Mouse (Mus musculus): ENCODE measurements at regions not wholly inside any gene's neighbourhood (a gene's known extent, or its start where the extent isn't known, plus 50 kb on each side); places are given as distances from the start of the nearest gene placed in this dataset.
"Not testable (repeated sequence)": the region's sequence is repeated elsewhere in the genome, so short reads cannot be mapped to it uniquely, and the experiment has no call there.

- DNase-seq (ENCODE audit: low spot score in 2 of 2) = no peak
- Histone ChIP-seq H3K4me3 (no peak overlapping the region), H3K27ac (no peak overlapping the region)
- TF ChIP-seq CTCF (conservative IDR thresholded peaks at IDR 0.05) = no peak
These were observed 57.2 kb downstream of the Foxa2 start for GRCm38 (mm10) chr2:147989616-147990015.

- Histone ChIP-seq H3K4me3 (no peak overlapping the region), H3K27ac (no peak overlapping the region)
- TF ChIP-seq CTCF (conservative IDR thresholded peaks at IDR 0.05) = no peak
- DNase-seq (ENCODE audit: low spot score in 2 of 2) = no peak
These were observed 58.2 kb downstream of the Foxa2 start for GRCm38 (mm10) chr2:147988586-147988985.

GRCm38 (mm10) chr2:147985261-147985575, 61.6 kb downstream of the Foxa2 start:
- DNase-seq (ENCODE audit: low spot score in 2 of 2) = no peak
- Histone ChIP-seq H3K4me3 (no peak overlapping the region), H3K27ac (no peak overlapping the region)
- no peak for TF ChIP-seq CTCF (conservative IDR thresholded peaks at IDR 0.05)

GRCm38 (mm10) chr2:147984547-147985260, 62.1 kb downstream of the Foxa2 start:
- peak in 1 of 2 experiments; percentile 3 for DNase-seq (ENCODE audit: low spot score in 2 of 2)
- TF ChIP-seq CTCF (conservative IDR thresholded peaks at IDR 0.05) = no peak
- H3K4me3 ChIP-seq = no peak overlapping the region

GRCm38 (mm10) chr2:147980929-147981479, 65.8 kb downstream of the Foxa2 start:
- Histone ChIP-seq H3K27ac (no peak overlapping the region), H3K4me3 (no peak overlapping the region)
- no peak for TF ChIP-seq CTCF (conservative IDR thresholded peaks at IDR 0.05)
- DNase-seq (ENCODE audit: low spot score in 2 of 2) = no peak

More at GRCm38 (mm10) chr2:147984547-147985260, 62.1 kb downstream of the Foxa2 start:
- H3K27ac ChIP-seq = no peak overlapping the region

- DNase-seq (ENCODE audit: low spot score in 2 of 2) = no peak
- no peak for TF ChIP-seq CTCF (conservative IDR thresholded peaks at IDR 0.05)
These were observed 66.4 kb downstream of the Foxa2 start for GRCm38 (mm10) chr2:147980408-147980807.

GRCm38 (mm10) chr2:147979660-147980364, 67.0 kb downstream of the Foxa2 start:
- Histone ChIP-seq H3K4me3 (no peak overlapping the region), H3K27ac (no peak overlapping the region)
- TF ChIP-seq CTCF (conservative IDR thresholded peaks at IDR 0.05) = no peak
- DNase-seq (ENCODE audit: low spot score in 2 of 2) = no peak

More at GRCm38 (mm10) chr2:147980408-147980807, 66.4 kb downstream of the Foxa2 start:
- H3K4me3 ChIP-seq = no peak overlapping the region
- no peak overlapping the region for H3K27ac ChIP-seq

GRCm38 (mm10) chr2:147979001-147979400, 67.8 kb downstream of the Foxa2 start:
- H3K27ac ChIP-seq = no peak overlapping the region
- no peak overlapping the region for H3K4me3 ChIP-seq
- TF ChIP-seq CTCF (conservative IDR thresholded peaks at IDR 0.05) = no peak
- no peak for DNase-seq (ENCODE audit: low spot score in 2 of 2)

- no peak for DNase-seq (ENCODE audit: low spot score in 2 of 2)
- no peak for TF ChIP-seq CTCF (conservative IDR thresholded peaks at IDR 0.05)
These were observed 72.0 kb downstream of the Foxa2 start for GRCm38 (mm10) chr2:147974776-147975175.

GRCm38 (mm10) chr2:147968671-147969070, 78.1 kb downstream of the Foxa2 start:
- TF ChIP-seq CTCF (conservative IDR thresholded peaks at IDR 0.05) = no peak
- Histone ChIP-seq H3K27ac (no peak overlapping the region), H3K4me3 (no peak overlapping the region)

More at GRCm38 (mm10) chr2:147974776-147975175, 72.0 kb downstream of the Foxa2 start:
- Histone ChIP-seq H3K27ac (no peak overlapping the region), H3K4me3 (no peak overlapping the region)

GRCm38 (mm10) chr2:147967829-147968529, 78.8 kb downstream of the Foxa2 start:
- TF ChIP-seq CTCF (conservative IDR thresholded peaks at IDR 0.05) = no peak
- no peak overlapping the region for H3K27ac ChIP-seq
- DNase-seq (ENCODE audit: low spot score in 2 of 2) = no peak
- H3K4me3 ChIP-seq = no peak overlapping the region

More at GRCm38 (mm10) chr2:147968671-147969070, 78.1 kb downstream of the Foxa2 start:
- DNase-seq (ENCODE audit: low spot score in 2 of 2) = no peak

- not testable (repeated sequence) for DNase-seq (ENCODE audit: low spot score in 2 of 2); H3K4me3 ChIP-seq; H3K27ac ChIP-seq
These were observed 83.5 kb downstream of the Foxa2 start for GRCm38 (mm10) chr2:147963284-147963683.

GRCm38 (mm10) chr2:147961633-147962032, 85.1 kb downstream of the Foxa2 start:
- no peak for TF ChIP-seq CTCF (conservative IDR thresholded peaks at IDR 0.05)
- Histone ChIP-seq H3K27ac (no peak overlapping the region), H3K4me3 (no peak overlapping the region)
- no peak for DNase-seq (ENCODE audit: low spot score in 2 of 2)
